Mouse (Mus musculus) lung, adult 2 months (tissue): ENCODE data around the gene Hist1h2bg.

ENCODE experiments used
- CTCF ChIP-seq: fragments of 200-500 bp; IDR thresholded peaks from 2 replicates; pipeline ENCODE4 v1.5.1; 2011; ENCODE audit warnings: mild to moderate bottlenecking, low read length, control low read depth; ENCODE audit not compliant: insufficient read depth
- POLR2A ChIP-seq: fragments of 200-500 bp; IDR thresholded peaks from 2 replicates; pipeline ENCODE4 v1.6.1; 2011; ENCODE audit warnings: low read depth, mild to moderate bottlenecking, control low read depth, low read length, borderline replicate concordance; ENCODE audit errors: extremely low read depth

GRCm38 (mm10) chr13:23620056-23620732, 49.0 kb downstream of the Hist1h2bg start:
- TF ChIP-seq CTCF: no peak
- no peak for TF ChIP-seq POLR2A
